Mouse (Mus musculus): Measurements from ENCODE around the gene Bbs2.
"Not testable (repeated sequence)": the region's sequence is repeated elsewhere in the genome, so short reads cannot be mapped to it uniquely, and the experiment has no call there.

Bbs2 gene

DNA sequence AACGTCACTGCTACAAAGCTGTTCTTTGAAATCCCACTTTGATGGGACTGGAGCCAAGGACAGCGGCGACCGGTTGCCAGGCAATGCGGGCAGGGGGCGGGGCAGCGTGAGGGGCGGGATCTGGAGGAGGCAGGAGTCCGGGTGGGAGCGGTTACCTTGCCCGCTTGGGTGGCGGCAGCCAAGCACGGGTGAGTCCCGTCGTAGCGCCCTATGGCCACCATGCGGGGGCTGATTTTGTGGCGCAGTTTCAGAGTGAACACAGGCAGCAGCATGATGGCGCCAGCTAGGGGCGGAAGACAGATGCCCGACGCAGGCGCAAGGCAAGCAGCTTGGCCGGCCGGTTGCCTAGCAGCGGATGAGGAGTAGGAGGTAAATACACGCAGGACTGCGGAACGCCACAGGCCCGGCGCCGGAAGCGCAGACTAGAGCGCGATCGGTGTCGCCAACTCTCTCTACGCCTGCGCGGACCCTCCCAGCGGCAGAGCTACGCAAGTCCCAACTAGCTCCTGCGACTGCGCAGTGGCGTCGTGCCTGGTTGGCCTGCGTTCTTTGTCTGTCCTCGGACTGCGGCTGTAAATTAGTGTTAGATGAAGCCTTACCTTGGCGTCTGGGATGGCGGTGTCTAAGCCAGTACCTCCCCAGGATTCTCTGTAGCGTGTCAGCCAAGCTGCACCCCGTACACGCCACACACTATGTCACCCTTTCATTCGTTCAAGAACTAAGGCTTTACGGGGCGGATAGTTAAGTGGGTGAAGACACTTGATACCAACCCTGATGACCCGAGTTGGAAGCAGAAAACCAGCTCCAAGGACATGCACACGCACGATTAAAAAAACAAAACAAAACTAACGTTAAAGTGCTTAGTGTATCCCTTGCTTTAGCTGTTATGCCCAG lies at the start of gene Bbs2:
Gene Bbs2, minus strand, starts transcription at position 848 of the 894 bp plus-strand sequence.
- DNase-seq (ENCODE audit: extremely low read depth, low read depth, low spot score): peak; percentile 76

GRCm38 (mm10) chr8:94148236-94148635 lies 49.5 kb upstream of the Bbs2 start:
- DNase-seq (ENCODE audit: extremely low read depth, low read depth, low spot score): no peak

DNA sequence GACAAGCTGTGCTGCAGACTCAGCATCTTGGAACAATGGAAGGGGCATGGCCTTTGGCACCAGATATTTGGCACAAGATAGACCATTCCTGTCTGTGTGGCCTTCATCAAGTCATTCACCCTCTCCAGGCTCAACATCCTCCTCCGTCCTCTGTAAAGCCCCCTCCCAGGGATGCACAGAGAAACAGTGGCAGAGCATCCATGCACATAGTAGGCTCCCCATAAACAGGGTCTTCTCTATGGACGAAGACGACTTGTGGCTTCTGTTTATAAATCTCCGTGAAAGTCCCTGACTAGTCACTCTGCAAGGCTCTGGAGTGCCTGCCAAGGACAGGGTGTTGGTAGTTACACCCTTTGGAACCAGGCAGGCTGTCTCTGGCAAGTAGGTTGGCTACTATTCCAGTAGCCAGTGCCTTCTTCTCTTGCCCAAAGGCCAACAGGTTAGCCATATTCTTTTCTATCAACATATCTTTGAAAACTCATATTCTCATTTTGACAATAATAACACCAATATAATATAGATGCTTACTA lies 41.6 kb upstream of the Bbs2 start:
- no peak for DNase-seq (ENCODE audit: extremely low read depth, low read depth, low spot score)

GRCm38 (mm10) chr8:94136933-94137332 lies 38.2 kb upstream of the Bbs2 start, which contains the start of gene Mt4:
TSS of gene Mt4 (plus strand) at chr8:94137197.
- no peak for DNase-seq (ENCODE audit: extremely low read depth, low read depth, low spot score)

- DNase-seq (ENCODE audit: extremely low read depth, low read depth, low spot score): no peak
Observed at GRCm38 (mm10) chr8:94136192-94136591, 37.5 kb upstream of the Bbs2 start.

- peak; percentile 85 for DNase-seq (ENCODE audit: extremely low read depth, low read depth, low spot score)
Observed at GRCm38 (mm10) chr8:94135556-94135955, 36.8 kb upstream of the Bbs2 start.

- DNase-seq (ENCODE audit: extremely low read depth, low read depth, low spot score): not testable (repeated sequence)
Observed at GRCm38 (mm10) chr8:94134601-94135000, 35.9 kb upstream of the Bbs2 start.

DNA sequence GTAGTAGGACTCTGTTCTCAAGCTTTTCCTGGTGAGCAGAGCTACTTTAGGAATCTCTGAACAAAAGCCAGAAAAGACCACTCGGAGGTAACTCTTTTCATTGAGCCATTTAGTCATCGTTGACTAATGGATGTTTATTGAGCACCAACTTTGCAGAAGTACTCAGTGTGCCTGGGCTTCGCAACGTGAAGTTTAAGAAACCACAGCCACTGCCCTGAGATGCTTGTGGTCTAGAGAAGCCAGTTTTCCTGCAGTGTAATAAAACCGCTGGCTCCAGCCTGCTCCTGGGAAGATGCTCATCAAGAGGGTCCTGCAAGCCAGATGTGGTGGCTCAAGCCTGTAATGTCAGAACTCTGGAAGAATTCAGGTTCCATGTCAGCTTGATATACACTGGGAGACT lies 33.4 kb upstream of the Bbs2 start:
- DNase-seq (ENCODE audit: extremely low read depth, low read depth, low spot score): no peak

- DNase-seq (ENCODE audit: extremely low read depth, low read depth, low spot score): no peak
Observed at GRCm38 (mm10) chr8:94130126-94130525, 31.4 kb upstream of the Bbs2 start.

DNA sequence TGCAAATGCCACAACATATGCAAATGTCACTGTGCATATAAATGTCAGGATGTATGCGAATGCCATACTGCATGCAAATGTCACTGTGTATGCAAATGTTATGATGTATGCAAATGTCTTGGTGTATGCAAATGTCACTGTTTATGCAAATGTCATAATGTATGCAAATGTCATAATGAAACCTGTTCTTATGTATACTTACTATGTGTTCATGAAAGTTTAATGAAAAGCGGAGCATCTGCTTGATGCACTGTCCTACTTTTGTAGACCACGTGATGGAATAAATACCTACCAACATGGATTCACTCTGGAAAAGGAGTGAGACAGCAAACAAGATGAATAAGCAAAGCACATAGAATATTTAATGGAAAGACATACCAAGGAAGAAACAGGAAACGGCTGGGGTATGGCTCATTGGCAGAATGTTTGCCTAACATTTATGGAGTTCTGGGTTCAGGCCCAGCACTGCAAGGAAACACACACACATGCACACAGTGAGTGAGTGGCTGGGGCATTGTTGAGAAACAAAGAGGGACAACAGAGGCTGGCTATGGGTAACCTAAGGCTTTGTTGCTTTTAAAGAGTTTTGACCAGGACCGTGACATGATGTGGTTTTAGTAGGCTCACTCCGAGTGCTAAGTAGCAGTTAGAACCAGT lies 30.5 kb upstream of the Bbs2 start:
- DNase-seq (ENCODE audit: extremely low read depth, low read depth, low spot score): no peak

- no peak for DNase-seq (ENCODE audit: extremely low read depth, low read depth, low spot score)
Observed at GRCm38 (mm10) chr8:94127711-94128110, 29.0 kb upstream of the Bbs2 start.

GRCm38 (mm10) chr8:94122711-94123468 lies 24.2 kb upstream of the Bbs2 start:
- DNase-seq (ENCODE audit: extremely low read depth, low read depth, low spot score): no peak

- DNase-seq (ENCODE audit: extremely low read depth, low read depth, low spot score): no peak
Observed at GRCm38 (mm10) chr8:94121625-94122024, 22.9 kb upstream of the Bbs2 start.

- DNase-seq (ENCODE audit: extremely low read depth, low read depth, low spot score): no peak
Observed at GRCm38 (mm10) chr8:94118776-94119430, 20.2 kb upstream of the Bbs2 start.

- no peak for DNase-seq (ENCODE audit: extremely low read depth, low read depth, low spot score)
Observed at GRCm38 (mm10) chr8:94113972-94114371, 15.2 kb upstream of the Bbs2 start.

DNA sequence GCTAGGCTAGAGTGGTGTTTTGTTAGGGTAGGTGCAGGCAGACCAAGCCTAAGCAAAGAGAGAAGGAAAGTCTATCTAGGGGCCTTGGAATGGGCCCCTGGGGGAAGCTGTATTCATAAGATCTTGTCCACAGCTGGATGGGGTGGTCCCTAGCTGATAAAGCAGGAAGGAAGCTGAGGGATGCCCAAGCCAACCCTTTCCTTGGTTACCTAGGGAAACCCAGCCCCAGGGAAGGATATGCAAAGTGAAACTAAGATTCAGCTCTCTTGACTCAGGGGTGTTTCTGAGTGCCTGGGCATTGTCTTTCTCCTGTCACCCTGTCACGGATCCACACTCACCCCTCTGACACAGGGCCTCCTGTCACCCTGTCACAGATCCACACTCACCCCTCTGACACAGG lies 14.7 kb upstream of the Bbs2 start:
- no peak for DNase-seq (ENCODE audit: extremely low read depth, low read depth, low spot score)

GRCm38 (mm10) chr8:94110526-94111177 lies 11.9 kb upstream of the Bbs2 start:
- no peak for DNase-seq (ENCODE audit: extremely low read depth, low read depth, low spot score)

GRCm38 (mm10) chr8:94109835-94110234 lies 11.1 kb upstream of the Bbs2 start:
- no peak for DNase-seq (ENCODE audit: extremely low read depth, low read depth, low spot score)

GRCm38 (mm10) chr8:94109396-94109795 lies 10.7 kb upstream of the Bbs2 start:
- DNase-seq (ENCODE audit: extremely low read depth, low read depth, low spot score): no peak

- no peak for DNase-seq (ENCODE audit: extremely low read depth, low read depth, low spot score)
Observed at GRCm38 (mm10) chr8:94107871-94108270, 9.1 kb upstream of the Bbs2 start.

Data from fat pad, adult 2 months (tissue).